Mouse (Mus musculus): ENCODE results near the gene Pex26.

DNA sequence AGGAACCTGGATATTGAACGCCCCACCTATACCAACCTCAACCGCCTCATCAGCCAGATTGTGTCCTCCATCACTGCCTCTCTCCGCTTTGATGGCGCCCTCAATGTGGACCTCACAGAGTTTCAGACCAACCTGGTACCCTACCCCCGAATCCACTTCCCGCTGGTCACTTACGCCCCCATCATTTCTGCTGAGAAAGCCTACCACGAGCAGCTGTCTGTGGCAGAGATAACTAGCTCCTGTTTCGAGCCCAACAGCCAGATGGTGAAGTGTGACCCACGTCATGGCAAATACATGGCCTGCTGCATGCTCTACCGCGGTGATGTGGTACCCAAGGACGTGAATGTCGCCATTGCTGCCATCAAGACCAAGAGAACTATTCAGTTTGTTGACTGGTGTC is 39.5 kb downstream of the Pex26 start:
- TF ChIP-seq POLR2A (IDR thresholded peaks at IDR 0.05; ENCODE audit: low read depth, low read length) = no peak
- TF ChIP-seq CTCF (IDR thresholded peaks at IDR 0.05; ENCODE audit: extremely low read depth, insufficient read length, insufficient replicate concordance, low read depth, low read length) = no peak

Data from small intestine, adult 2 months (tissue).